Mouse (Mus musculus) liver, adult 2 months (tissue): Measurements from ENCODE around the gene Unc5b.

Experiments used
- CTCF ChIP-seq: fragments of 200-500 bp; IDR thresholded peaks from 2 replicates; pipeline ENCODE4 v1.5.1; 2011; ENCODE audit warnings: low read depth, low read length, control low read depth
- POLR2A ChIP-seq: fragments of 200-500 bp; IDR thresholded peaks from 2 replicates; pipeline ENCODE4 v1.6.1; 2011; ENCODE audit warnings: low read length, control low read depth; ENCODE audit not compliant: insufficient read depth; ENCODE audit errors: extremely low read depth

GRCm38 (mm10) chr10:60744543-60745290 is 86.7 kb downstream of the Unc5b start:
- TF ChIP-seq CTCF (no peak), POLR2A (no peak)
